In genomic region chr15:88733834-88734571, GRCm38 (mm10) we compare ENCODE assay signal across 8 mouse cellular contexts. TPM values are rescaled to one million over a fixed set of nuclear protein-coding genes. Genes with fewer than 3 reads are reported as not detected.
DNase-seq lines count a peak whose midpoint lies in the region; ATAC-seq and TF ChIP-seq lines count a peak whose summit lies in the region.

Gene Brd1 (minus strand): TSS chr15:88734233.

- no peaks in the 10 kb centered on the region for H3K9me3 ChIP-seq in ES-Bruce4 (replicated peaks; ENCODE audit: control insufficient read depth, insufficient read depth, low read length, poor library complexity, severe bottlenecking)
- H3K9me3 ChIP-seq in forebrain, embryonic 15.5 days, result no peaks in the 10 kb centered on the region

- H3K4me2 ChIP-seq in forebrain, embryonic 15.5 days (replicated peaks), result peak within 1 kb of the TSS; percentile 77

- H3K9ac ChIP-seq in ES-Bruce4 (ENCODE audit: low read depth, poor library complexity, severe bottlenecking), result peak within 1 kb of the TSS; percentile 99
- H3K9ac ChIP-seq in forebrain, embryonic 15.5 days (replicated peaks), result peak within 1 kb of the TSS; percentile 98

- peak; percentile 85 for ATAC-seq in forebrain, embryonic 15.5 days (replicated peaks)
- ATAC-seq in neutrophil, adult 5-6 weeks (ENCODE audit: extremely low read depth, insufficient number of reproducible peaks, low FRiP score, poor library complexity, severe bottlenecking), result peak; percentile 40

- H3K4me3 ChIP-seq in ES-Bruce4 (ENCODE audit: low read depth, low read length), result peak within 1 kb of the TSS; percentile 89
- H3K4me3 ChIP-seq in forebrain, embryonic 15.5 days, result peak within 1 kb of the TSS; percentile 98
- peak within 1 kb of the TSS; percentile 95 for H3K4me3 ChIP-seq in lung, adult 2 months (replicated peaks; ENCODE audit: extremely low read depth, low read depth, low read length)

- peaks cover 14% of the 10 kb centered on the region for H3K36me3 ChIP-seq in ES-Bruce4 (ENCODE audit: control insufficient read depth, insufficient read depth, low read length, poor library complexity, severe bottlenecking)
- H3K36me3 ChIP-seq in forebrain, embryonic 15.5 days, result peaks cover 12% of the 10 kb centered on the region

- H3K27ac ChIP-seq in ES-Bruce4 (ENCODE audit: insufficient read depth, low read length), result peak within 1 kb of the TSS; percentile 47
- peak within 1 kb of the TSS; percentile 84 for H3K27ac ChIP-seq in forebrain, embryonic 15.5 days (replicated peaks)

- intact Hi-C loops in heart, postnatal 14 days (cut with DNase I), result loop anchor here (2.0 to 10.0 kb wide), 2 partner anchors 17 to 481 kb away; partner anchors contain the start of genes Ppp6r2 and Zbed4

- peak; percentile 80 for DNase-seq in cerebellum, adult 11 months
- peak; percentile 90 to 91 for DNase-seq in heart, postnatal 14 days
- peak; percentile 74 to 82 for DNase-seq in layer of hippocampus, adult 18-20 months (ENCODE audit: low spot score in 2 of 2)
- DNase-seq in lung, adult 2 months, result peak; percentile 84
- peak; percentile 72 to 79 for DNase-seq in thymus, adult 18-20 months

- TF ChIP-seq CTCF in ES-Bruce4 (IDR thresholded peaks at IDR 0.05; ENCODE audit: low read depth, low read length), result no peak
- no peak for TF ChIP-seq CTCF in lung, adult 2 months (IDR thresholded peaks at IDR 0.05; ENCODE audit: insufficient read depth, low read length)

- TF ChIP-seq POLR2A in ES-Bruce4 (IDR thresholded peaks at IDR 0.05; ENCODE audit: insufficient read depth, low read length), result peak; percentile 33
- peak; percentile 75; the same call in 1 of the 2 replicates for TF ChIP-seq POLR2A in lung, adult 2 months (IDR thresholded peaks at IDR 0.05; ENCODE audit: borderline replicate concordance, extremely low read depth, low read depth, low read length)

- under 1% methylated on average over 85 of the region's 103 CpGs for WGBS in forebrain, embryonic 15.5 days
- WGBS in lung, adult 2 months, result 8% methylated on average over 103 of the region's 103 CpGs

- H3K27me3 ChIP-seq in ES-Bruce4 (ENCODE audit: control insufficient read depth, insufficient read depth, low read length, poor library complexity, severe bottlenecking), result no peaks in the 10 kb centered on the region
- no peaks in the 10 kb centered on the region for H3K27me3 ChIP-seq in forebrain, embryonic 15.5 days

- peaks cover 7% of the 10 kb centered on the region for H3K4me1 ChIP-seq in ES-Bruce4 (ENCODE audit: control insufficient read depth, insufficient read depth, low read length)
- peaks cover 30% of the 10 kb centered on the region for H3K4me1 ChIP-seq in forebrain, embryonic 15.5 days
- H3K4me1 ChIP-seq in lung, adult 2 months (ENCODE audit: control insufficient read depth, insufficient read depth, low read length), result peaks cover 23% of the 10 kb centered on the region

- TF ChIP-seq EP300 in ES-Bruce4 (IDR thresholded peaks at IDR 0.05; ENCODE audit: insufficient read depth, low read depth, low read length), result no peak

RNA-seq across cellular contexts. Expression of gene Brd1, which starts in this region (rescaled TPM):
- 85.9 and 86.2 TPM in 2 replicates for polyA plus RNA-seq in ES-Bruce4 (2011; ENCODE audit: insufficient read depth, insufficient read length, low read depth, missing spikeins)
- polyA plus RNA-seq in forebrain, embryonic 15.5 days (2015; fragmentation: Nextera tagmentation; extraction: Ambion mirVana), result 27.2 and 29.3 TPM in 2 replicates
- 10 to 100 TPM; 35.1 to 35.8 TPM for total RNA-seq in heart, postnatal 14 days (2021)
- total RNA-seq in layer of hippocampus, adult 18-20 months (2021), result 10 to 100 TPM; 55.0 to 58.8 TPM
- 16.4 and 19.8 TPM in 2 replicates for polyA plus RNA-seq in lung, adult 2 months (2012; rRNA removed)
- total RNA-seq in neutrophil, adult 5-6 weeks (2017), result 98.1 and 105 TPM in 2 replicates

Comparison
In these comparisons a context has a peak if more than half of its experiments do, and no peak if none do; other contexts are left out.
1. Peak in every context shown above with its lines: DNase-seq, ATAC-seq, H3K4me3 ChIP-seq and H3K27ac ChIP-seq.